Mouse (Mus musculus) spleen, adult 18-20 months (tissue): ENCODE measurements around the gene Med25.

Experiments
- DNase-seq, 2 experiments: peaks; one replicate each; pipeline ENCODE4 v3.0.0; 2022; ENCODE audit warnings: mixed read lengths in 2 of 2

The Med25 gene

DNA sequence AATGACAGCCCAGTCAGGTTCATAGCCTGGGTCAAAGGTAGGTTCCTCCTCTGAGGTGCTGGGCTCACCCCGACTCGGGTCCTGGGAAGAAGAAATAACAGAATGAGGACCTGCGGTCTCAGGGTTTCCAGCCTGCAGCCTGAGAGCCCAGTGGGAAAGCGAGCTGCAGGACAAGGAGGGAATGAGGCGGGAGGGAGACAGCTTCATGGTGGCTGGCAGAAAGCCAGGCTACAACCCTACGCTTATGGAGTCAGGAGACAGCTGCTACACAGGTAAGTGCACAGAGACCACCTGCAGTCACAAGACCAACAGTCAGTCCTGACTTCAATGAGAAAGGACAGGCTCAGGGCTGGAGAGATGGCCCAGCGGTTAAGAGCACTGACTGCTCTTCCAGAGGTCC lies 45.7 kb downstream of the Med25 start:
- DNase-seq = no peak

DNA sequence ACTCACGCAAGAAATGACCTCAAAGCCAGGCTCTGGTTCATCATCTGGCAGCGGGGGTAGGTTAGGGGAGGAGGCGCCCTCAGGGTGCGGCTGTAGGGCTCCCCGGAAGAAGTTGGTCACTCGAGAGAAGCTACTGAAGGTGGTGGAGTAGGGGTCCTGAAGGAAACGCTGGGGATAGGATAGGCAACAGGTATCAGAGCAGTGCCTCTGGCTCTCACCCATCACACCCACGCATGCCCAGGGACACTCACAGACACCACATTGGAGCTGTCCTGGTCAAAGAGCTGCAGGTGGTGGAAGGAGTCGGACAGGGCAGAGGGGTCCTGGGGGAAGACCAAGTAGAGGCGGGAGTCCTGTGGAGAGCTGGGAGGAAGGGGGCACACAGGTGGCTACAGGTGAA lies 47.5 kb downstream of the Med25 start:
- no peak for DNase-seq

DNA sequence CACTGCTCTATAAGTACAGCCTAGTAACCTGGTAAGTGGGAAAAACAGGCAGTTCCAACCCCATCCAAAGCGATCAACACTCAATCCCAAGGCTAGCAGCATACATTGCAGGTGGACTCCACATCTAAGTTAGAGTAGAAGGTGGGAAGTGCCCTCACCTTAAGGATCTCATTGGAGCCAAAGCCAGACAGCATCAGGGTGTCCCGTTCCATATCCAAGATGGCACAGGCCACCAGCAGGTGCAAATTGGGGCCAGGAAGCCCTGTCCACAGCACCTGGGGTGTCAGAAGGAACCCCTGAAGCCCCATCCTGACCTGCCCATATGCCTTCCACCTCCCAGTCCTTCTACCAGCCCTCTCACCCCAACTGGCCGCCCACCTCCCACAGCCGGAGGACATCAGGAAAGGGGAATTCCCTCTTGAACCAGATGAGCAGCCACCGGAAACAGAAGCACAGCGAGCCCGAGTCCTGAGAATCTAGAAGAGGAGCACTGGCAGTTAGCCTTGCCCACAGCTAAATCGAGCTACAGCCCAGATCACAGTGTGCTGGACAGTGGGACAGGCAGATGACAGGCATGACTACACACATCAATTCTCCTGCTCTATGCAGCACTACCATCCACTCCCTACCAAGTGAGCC lies 50.6 kb downstream of the Med25 start:
- no peak for DNase-seq

DNA sequence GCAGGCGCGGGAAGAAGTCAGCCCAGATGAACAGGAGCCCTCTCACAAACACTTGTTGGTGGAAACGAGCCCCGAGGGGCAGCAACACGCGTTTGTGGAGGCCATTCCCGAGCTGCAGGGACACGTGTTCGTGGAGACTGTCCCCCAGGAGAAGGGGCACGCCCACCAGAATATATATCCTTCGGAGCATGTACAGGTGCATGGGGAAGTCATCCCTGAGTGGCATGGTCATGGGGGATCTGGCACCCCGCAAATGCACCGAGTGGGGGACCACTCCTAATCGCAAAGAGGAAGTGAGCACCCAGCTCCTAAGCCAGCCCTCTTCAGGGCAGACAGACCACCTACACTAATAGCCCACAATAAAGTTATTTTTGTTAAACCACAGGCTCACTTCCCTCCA lies 52.1 kb downstream of the Med25 start:
- peak in 1 of 2 experiments; percentile 42 for DNase-seq

DNA sequence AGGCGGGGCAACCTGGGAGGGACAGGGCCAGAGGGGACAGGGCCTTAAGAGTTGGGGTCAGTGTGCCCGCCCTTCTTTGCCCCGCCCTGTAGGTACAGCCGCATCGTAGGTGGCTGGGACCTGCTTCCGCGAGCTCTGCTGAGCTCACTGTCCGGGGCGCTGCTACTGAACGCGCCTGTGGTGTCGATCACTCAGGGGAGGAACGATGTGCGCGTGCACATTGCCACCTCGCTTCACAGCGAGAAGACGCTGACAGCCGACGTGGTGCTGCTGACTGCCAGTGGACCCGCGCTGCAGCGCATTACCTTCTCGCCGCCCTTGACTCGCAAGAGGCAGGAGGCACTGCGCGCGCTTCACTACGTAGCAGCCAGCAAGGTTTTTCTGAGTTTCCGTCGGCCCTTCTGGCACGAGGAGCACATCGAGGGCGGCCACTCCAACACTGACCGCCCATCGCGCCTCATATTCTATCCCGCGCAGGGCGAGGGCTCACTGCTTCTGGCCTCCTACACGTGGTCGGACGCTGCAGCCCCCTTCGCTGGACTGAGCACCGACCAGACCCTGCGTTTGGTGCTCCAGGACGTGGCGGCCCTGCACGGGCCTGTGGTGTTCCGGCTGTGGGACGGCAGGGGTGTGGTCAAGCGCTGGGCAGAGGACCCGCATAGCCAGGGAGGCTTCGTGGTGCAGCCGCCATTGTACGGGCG lies 52.9 kb downstream of the Med25 start:
- peak; percentile 71 to 80 for DNase-seq

DNA sequence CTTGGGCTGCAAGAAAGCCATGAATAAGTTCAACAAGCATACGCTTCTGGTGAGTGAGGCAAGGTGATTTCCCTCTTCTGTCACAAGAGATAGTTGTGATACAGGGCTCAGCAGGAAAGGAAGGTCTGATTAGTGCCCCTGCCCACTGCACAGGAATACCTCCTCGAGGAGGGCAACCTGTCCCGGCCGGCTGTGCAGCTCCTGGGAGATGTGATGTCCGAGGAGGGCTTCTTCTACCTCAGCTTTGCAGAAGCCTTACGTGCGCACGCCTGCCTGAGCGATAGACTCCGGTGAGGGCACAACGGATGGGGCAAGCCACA lies 53.4 kb downstream of the Med25 start:
- no peak for DNase-seq

DNA sequence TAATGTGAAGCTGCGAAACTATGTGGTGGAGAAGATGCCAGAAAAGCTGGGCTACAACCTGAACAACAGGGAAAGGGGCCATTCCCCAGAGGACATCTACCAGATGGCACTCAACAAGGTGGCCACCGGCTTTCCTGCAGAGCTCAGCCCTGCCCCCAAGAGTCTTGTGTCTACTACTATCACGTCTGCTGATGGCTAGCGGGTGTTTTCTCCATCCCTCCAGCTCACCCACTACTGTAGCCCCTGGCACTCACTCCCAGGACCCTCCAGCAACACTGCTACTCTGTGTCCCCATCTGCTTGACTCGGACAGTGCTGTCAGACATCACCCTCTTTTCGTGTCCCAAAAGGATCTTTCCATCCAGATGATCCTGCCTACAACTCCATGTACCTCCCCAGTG lies 54.4 kb downstream of the Med25 start:
- DNase-seq = no peak

DNA sequence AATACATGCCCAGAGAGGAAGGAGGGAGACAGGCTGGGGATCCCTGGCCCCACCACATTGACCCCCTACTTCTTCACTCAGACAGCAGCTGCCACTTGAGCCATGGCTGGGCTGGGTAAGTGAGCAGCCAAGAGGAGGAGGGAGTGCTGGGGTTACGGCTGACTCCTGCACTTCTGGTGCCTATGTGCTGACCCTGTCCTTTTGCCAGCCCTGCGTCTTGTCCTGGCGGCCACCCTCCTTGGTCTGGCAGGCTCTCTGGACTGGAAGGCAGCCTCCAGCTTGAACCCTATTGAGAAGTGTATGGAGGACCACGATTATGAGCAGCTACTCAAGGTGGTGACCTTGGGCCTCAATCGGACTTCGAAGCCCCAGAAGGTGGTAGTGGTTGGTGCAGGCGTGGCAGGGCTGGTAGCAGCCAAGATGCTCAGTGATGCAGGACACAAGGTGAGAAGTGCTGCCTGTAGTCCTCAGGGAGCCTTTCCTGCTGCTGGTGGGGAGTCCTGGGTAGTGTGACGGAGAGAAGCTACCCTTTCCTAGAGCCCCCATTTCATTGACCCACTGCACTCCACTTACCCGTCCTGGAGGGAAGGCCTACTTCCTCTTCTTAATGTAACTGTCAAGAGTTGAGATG lies 56.0 kb downstream of the Med25 start:
- DNase-seq = no peak

DNA sequence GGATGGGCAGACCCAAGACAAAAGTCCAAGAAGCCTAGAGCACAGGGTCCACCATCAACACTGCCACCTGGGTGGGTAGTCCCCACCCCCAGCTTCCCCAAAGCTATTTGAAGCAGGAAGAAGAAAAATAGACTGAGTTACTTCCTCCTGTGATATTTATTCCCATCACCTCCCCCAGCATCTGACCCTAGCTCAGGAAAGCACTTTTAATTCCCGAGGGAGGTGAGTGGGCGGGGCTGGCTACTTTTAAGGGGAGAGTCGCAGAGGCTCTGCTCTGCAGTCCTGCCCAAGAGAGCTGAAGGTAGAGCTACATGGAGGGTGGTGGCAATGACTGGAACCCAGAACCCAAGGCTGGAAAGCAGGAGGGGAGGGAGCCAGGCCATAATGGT lies 56.5 kb downstream of the Med25 start:
- DNase-seq = peak; percentile 85 to 90

DNA sequence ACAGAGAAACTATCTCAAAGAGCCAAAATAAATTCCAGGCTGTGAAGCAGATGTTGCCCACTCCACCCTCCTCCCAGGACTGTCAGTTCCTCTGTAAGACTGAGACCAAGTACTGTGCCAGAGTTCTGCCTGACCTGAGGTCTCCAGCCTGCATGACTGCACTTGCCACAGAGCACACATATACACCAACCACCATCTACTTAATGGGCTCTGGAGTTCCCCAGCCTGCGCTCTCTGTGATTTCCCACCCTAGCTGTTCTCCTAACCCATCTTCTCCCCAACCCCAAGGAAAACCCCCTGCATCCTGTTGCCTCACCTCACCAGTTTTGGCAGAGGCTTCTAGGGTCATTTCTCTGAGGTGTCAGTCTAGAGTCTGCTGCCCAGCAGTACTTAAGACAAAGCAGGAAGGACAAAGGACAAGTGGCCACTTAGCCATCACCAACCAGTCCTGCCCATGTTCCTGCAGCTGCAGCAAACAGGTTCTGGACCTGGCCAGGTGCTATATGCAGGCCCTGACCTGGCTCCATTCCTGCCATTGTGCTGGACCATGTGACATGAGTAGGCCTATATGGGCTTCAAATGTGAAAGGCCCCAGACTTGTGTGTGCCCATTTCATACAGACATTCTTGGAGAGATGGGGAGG lies 57.0 kb downstream of the Med25 start:
- peak in 1 of 2 experiments; percentile 38 for DNase-seq

DNA sequence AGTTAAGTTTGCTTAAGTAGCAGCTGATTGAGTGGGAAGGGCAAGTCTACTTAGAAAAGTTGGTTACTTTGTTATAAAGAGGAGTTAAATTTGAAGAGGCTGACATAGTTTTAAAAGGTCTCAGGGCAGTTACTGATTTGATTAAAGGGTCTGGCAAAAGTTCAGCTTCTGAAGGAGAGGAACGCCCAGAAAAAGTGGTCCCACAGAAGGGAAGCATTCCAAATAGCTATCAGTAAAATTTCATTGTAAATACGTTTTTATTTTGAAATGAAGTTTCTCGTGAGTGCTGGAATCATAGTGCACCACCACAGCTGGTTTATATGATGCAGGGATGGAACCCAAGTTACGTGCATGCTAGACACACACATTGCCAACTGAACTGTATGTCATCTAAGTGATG lies 59.7 kb downstream of the Med25 start:
- no peak for DNase-seq

DNA sequence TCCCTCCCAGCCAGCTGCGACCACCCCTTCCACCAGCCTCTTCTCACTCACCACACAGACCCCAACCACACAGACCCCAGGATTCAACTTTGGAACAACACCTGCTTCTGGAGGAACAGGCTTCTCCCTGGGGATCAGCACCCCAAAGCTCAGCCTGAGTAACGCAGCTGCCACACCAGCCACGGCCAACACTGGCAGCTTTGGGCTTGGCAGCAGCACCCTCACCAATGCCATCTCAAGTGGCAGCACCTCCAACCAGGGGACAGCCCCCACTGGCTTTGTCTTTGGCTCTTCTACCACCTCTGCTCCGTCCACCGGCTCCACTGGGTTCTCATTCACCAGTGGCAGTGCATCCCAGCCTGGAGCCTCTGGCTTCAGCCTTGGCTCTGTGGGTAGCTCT lies 63.8 kb downstream of the Med25 start:
- DNase-seq = no peak

DNA sequence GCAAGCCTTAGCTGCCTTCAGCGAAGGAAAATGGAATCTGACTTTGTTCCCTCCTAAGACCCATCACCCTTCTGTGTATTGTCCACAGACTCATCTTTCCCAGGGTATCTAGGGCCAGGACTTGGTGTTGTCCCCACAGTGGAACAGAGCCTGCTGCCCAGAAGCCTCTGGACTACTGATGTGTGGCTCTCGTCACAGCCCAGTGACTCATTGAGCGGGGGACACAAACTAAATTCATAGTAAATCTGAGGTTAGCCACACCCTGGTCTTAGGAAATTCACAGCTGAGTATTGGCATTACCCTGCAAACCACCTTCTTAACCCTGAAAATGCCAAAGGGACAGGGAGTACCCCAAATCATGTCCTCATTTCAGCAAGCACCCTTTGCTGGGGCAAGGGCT lies 65.7 kb downstream of the Med25 start:
- DNase-seq = no peak
